Mouse (Mus musculus) erythroblast, embryonic 14.5 days (primary cell): ENCODE data around the gene Camsap2.

Experiments
- GATA1 ChIP-seq: IDR thresholded peaks from 2 replicates; pipeline ENCODE4 v1.6.1; 2012; ENCODE audit warnings: low read length, inconsistent platforms, mixed read lengths
- TAL1 ChIP-seq: IDR thresholded peaks from 3 replicates; pipeline ENCODE4 v1.6.1; 2012; ENCODE audit warnings: low read length, inconsistent platforms, mixed read lengths

- TF ChIP-seq TAL1 (no peak), GATA1 (no peak)
Measured at GRCm38 (mm10) chr1:136244469-136244868, 101.4 kb downstream of the Camsap2 start.
